Mouse (Mus musculus): Measurements from ENCODE around the gene Mark4. TPM values are rescaled to one million over a fixed set of nuclear protein-coding genes. Genes with fewer than 3 reads are reported as not detected.
A peak's percentile ranks its signal among the peaks of the same experiment; 100 is the strongest.

Mark4 gene
- polyA plus RNA-seq, 1 experiment = 36.3 TPM

GRCm38 (mm10) chr7:19459144-19459870 is 686 bp upstream of the Mark4 start:
- TF ChIP-seq CTCF (IDR thresholded peaks at IDR 0.05; ENCODE audit: borderline replicate concordance, control insufficient read depth, extremely low read depth, insufficient read depth, low read length, poor library complexity) (no peak), POLR2A (IDR thresholded peaks at IDR 0.05; ENCODE audit: control insufficient read depth, extremely low read depth, insufficient read depth, low read length, poor library complexity) (no peak)
- 48% methylated on average over 6 of the region's 6 CpGs for WGBS
- Histone ChIP-seq H3K36me3 (ENCODE audit: control insufficient read depth, insufficient read depth, low read length) (no peaks in the 10 kb centered on the region), H3K4me3 (ENCODE audit: control insufficient read depth, insufficient read depth, low read length) (peak overlapping the region; percentile 68), H3K27me3 (ENCODE audit: control insufficient read depth, insufficient read depth, low read length) (no peaks in the 10 kb centered on the region), H3K27ac (ENCODE audit: control insufficient read depth, insufficient read depth, low read length) (0 out of 2 replicates have a peak overlapping the region, but pooled peaks have one; percentile 24), H3K4me1 (replicated peaks; ENCODE audit: control insufficient read depth, insufficient read depth, low read length) (peaks cover 19% of the 10 kb centered on the region)
- DNase-seq = peak; percentile 13

- DNase-seq = peak; percentile 81
- Histone ChIP-seq H3K4me1 (replicated peaks; ENCODE audit: control insufficient read depth, insufficient read depth, low read length) (peaks cover 19% of the 10 kb centered on the region), H3K36me3 (ENCODE audit: control insufficient read depth, insufficient read depth, low read length) (no peaks in the 10 kb centered on the region), H3K27ac (ENCODE audit: control insufficient read depth, insufficient read depth, low read length) (no peak overlapping the region), H3K4me3 (ENCODE audit: control insufficient read depth, insufficient read depth, low read length) (peak overlapping the region; percentile 91), H3K27me3 (ENCODE audit: control insufficient read depth, insufficient read depth, low read length) (no peaks in the 10 kb centered on the region)
- TF ChIP-seq CTCF (IDR thresholded peaks at IDR 0.05; ENCODE audit: borderline replicate concordance, control insufficient read depth, extremely low read depth, insufficient read depth, low read length, poor library complexity) = peak; percentile 51; the same call in 1 of the 2 replicates
- TF ChIP-seq POLR2A (IDR thresholded peaks at IDR 0.05; ENCODE audit: control insufficient read depth, extremely low read depth, insufficient read depth, low read length, poor library complexity) = no peak
- 0% methylated on average over 28 of the region's 31 CpGs for WGBS
These were observed 542 bp downstream of the Mark4 start for GRCm38 (mm10) chr7:19458072-19458486.

- TF ChIP-seq CTCF (IDR thresholded peaks at IDR 0.05; ENCODE audit: borderline replicate concordance, control insufficient read depth, extremely low read depth, insufficient read depth, low read length, poor library complexity) (no peak), POLR2A (IDR thresholded peaks at IDR 0.05; ENCODE audit: control insufficient read depth, extremely low read depth, insufficient read depth, low read length, poor library complexity) (0 out of 2 replicates have a peak, but pooled peaks have one; percentile 9)
- no peak for DNase-seq
- WGBS = 11% methylated on average over 14 of the region's 14 CpGs
These were observed 1.1 kb downstream of the Mark4 start for GRCm38 (mm10) chr7:19457414-19458071.

GRCm38 (mm10) chr7:19456628-19457027 is 2.0 kb downstream of the Mark4 start:
- no peak overlapping the region for H3K4me3 ChIP-seq (ENCODE audit: control insufficient read depth, insufficient read depth, low read length)
- TF ChIP-seq POLR2A (IDR thresholded peaks at IDR 0.05; ENCODE audit: control insufficient read depth, extremely low read depth, insufficient read depth, low read length, poor library complexity) = no peak
- no peak for TF ChIP-seq CTCF (IDR thresholded peaks at IDR 0.05; ENCODE audit: borderline replicate concordance, control insufficient read depth, extremely low read depth, insufficient read depth, low read length, poor library complexity)
- no peak overlapping the region for H3K27ac ChIP-seq (ENCODE audit: control insufficient read depth, insufficient read depth, low read length)
- H3K36me3 ChIP-seq (ENCODE audit: control insufficient read depth, insufficient read depth, low read length) = no peaks in the 10 kb centered on the region
- no peak for DNase-seq
- H3K4me1 ChIP-seq (replicated peaks; ENCODE audit: control insufficient read depth, insufficient read depth, low read length) = peaks cover 19% of the 10 kb centered on the region
- no peaks in the 10 kb centered on the region for H3K27me3 ChIP-seq (ENCODE audit: control insufficient read depth, insufficient read depth, low read length)
- 97% methylated on average over 7 of the region's 7 CpGs for WGBS

More at GRCm38 (mm10) chr7:19457414-19458071, 1.1 kb downstream of the Mark4 start:
- Histone ChIP-seq H3K4me3 (ENCODE audit: control insufficient read depth, insufficient read depth, low read length) (peak overlapping the region; percentile 91), H3K4me1 (replicated peaks; ENCODE audit: control insufficient read depth, insufficient read depth, low read length) (peaks cover 19% of the 10 kb centered on the region), H3K27ac (ENCODE audit: control insufficient read depth, insufficient read depth, low read length) (no peak overlapping the region), H3K27me3 (ENCODE audit: control insufficient read depth, insufficient read depth, low read length) (no peaks in the 10 kb centered on the region), H3K36me3 (ENCODE audit: control insufficient read depth, insufficient read depth, low read length) (no peaks in the 10 kb centered on the region)

- Histone ChIP-seq H3K27me3 (ENCODE audit: control insufficient read depth, insufficient read depth, low read length) (no peaks in the 10 kb centered on the region), H3K4me3 (ENCODE audit: control insufficient read depth, insufficient read depth, low read length) (no peak overlapping the region), H3K36me3 (ENCODE audit: control insufficient read depth, insufficient read depth, low read length) (no peaks in the 10 kb centered on the region), H3K4me1 (replicated peaks; ENCODE audit: control insufficient read depth, insufficient read depth, low read length) (peaks cover 19% of the 10 kb centered on the region), H3K27ac (ENCODE audit: control insufficient read depth, insufficient read depth, low read length) (no peak overlapping the region)
- TF ChIP-seq POLR2A (IDR thresholded peaks at IDR 0.05; ENCODE audit: control insufficient read depth, extremely low read depth, insufficient read depth, low read length, poor library complexity) (no peak), CTCF (IDR thresholded peaks at IDR 0.05; ENCODE audit: borderline replicate concordance, control insufficient read depth, extremely low read depth, insufficient read depth, low read length, poor library complexity) (no peak)
- 91% methylated on average over 11 of the region's 11 CpGs for WGBS
- DNase-seq = no peak
These were observed 2.7 kb downstream of the Mark4 start for GRCm38 (mm10) chr7:19455819-19456495.

GRCm38 (mm10) chr7:19455186-19455585 is 3.4 kb downstream of the Mark4 start:
- peaks cover 19% of the 10 kb centered on the region for H3K4me1 ChIP-seq (replicated peaks; ENCODE audit: control insufficient read depth, insufficient read depth, low read length)
- no peaks in the 10 kb centered on the region for H3K27me3 ChIP-seq (ENCODE audit: control insufficient read depth, insufficient read depth, low read length)
- H3K4me3 ChIP-seq (ENCODE audit: control insufficient read depth, insufficient read depth, low read length) = no peak overlapping the region
- WGBS = 95% methylated on average over 4 of the region's 4 CpGs
- TF ChIP-seq POLR2A (IDR thresholded peaks at IDR 0.05; ENCODE audit: control insufficient read depth, extremely low read depth, insufficient read depth, low read length, poor library complexity) = no peak
- no peak for DNase-seq
- no peak overlapping the region for H3K27ac ChIP-seq (ENCODE audit: control insufficient read depth, insufficient read depth, low read length)
- H3K36me3 ChIP-seq (ENCODE audit: control insufficient read depth, insufficient read depth, low read length) = no peaks in the 10 kb centered on the region
